Mouse (Mus musculus): ENCODE data around the gene Tnnt2.

GRCm38 (mm10) chr1:135794216-135795134, 41.7 kb upstream of the Tnnt2 start:
- TF ChIP-seq CTCF (IDR thresholded peaks at IDR 0.05; ENCODE audit: low read depth) (no peak), EP300 (IDR thresholded peaks at IDR 0.05; ENCODE audit: low read depth) (no peak)
